ENCODE assay signal across 9 mouse cellular contexts in genomic region chr12:113163561-113164006, GRCm38 (mm10). TPM values are rescaled to one million over a fixed set of nuclear protein-coding genes. Genes with fewer than 3 reads are reported as not detected.
DNase-seq lines count a peak whose midpoint lies in the region; ATAC-seq lines count a peak whose summit lies in the region.
"Had no signal": no experiment of that assay in that cellular context is flagged by ENCODE, and none has a peak within 500 bp of the region (broad histone marks: within the 10 kb centered on the region; RNA-seq: fewer than 3 reads in every experiment).

No protein-coding gene starts in this region.

- no peak overlapping the region for H3K4me3 ChIP-seq in midbrain, embryonic 11.5 days (ENCODE audit: low read depth, low read length)
- no peak overlapping the region for H3K4me3 ChIP-seq in midbrain, embryonic 10.5 days
- H3K4me3 ChIP-seq in hindbrain, embryonic 13.5 days, result no peak overlapping the region
- H3K4me3 ChIP-seq in neural tube, embryonic 13.5 days, result no peak overlapping the region
- H3K4me3 ChIP-seq in liver, embryonic 12.5 days, result no peak overlapping the region

- H3K27ac ChIP-seq in midbrain, embryonic 11.5 days (ENCODE audit: low read depth, low read length), result 0 out of 2 replicates have a peak overlapping the region, but pooled peaks have one; percentile 25
- no peak overlapping the region for H3K27ac ChIP-seq in midbrain, embryonic 10.5 days (replicated peaks)
- peak overlapping the region; percentile 85 for H3K27ac ChIP-seq in hindbrain, embryonic 13.5 days
- H3K27ac ChIP-seq in neural tube, embryonic 13.5 days (replicated peaks), result peak overlapping the region; percentile 77
- H3K27ac ChIP-seq in liver, embryonic 12.5 days, result no peak overlapping the region

- H3K4me1 ChIP-seq in midbrain, embryonic 11.5 days (ENCODE audit: control insufficient read depth, insufficient read depth, low read length), result no peaks in the 10 kb centered on the region
- H3K4me1 ChIP-seq in midbrain, embryonic 10.5 days, result no peaks in the 10 kb centered on the region
- peaks cover 12% of the 10 kb centered on the region for H3K4me1 ChIP-seq in hindbrain, embryonic 13.5 days (replicated peaks)
- H3K4me1 ChIP-seq in neural tube, embryonic 13.5 days (replicated peaks), result peaks cover 8% of the 10 kb centered on the region; the same call in 1 of the 2 replicates
- H3K4me1 ChIP-seq in liver, embryonic 12.5 days, result peaks cover 10% of the 10 kb centered on the region

- H3K27me3 ChIP-seq in midbrain, embryonic 11.5 days (ENCODE audit: control insufficient read depth, insufficient read depth, low read length), result no peaks in the 10 kb centered on the region
- no peaks in the 10 kb centered on the region for H3K27me3 ChIP-seq in midbrain, embryonic 10.5 days (ENCODE audit: low read depth, poor library complexity, severe bottlenecking)
- H3K27me3 ChIP-seq in hindbrain, embryonic 13.5 days, result no peaks in the 10 kb centered on the region
- no peaks in the 10 kb centered on the region for H3K27me3 ChIP-seq in neural tube, embryonic 13.5 days
- no peaks in the 10 kb centered on the region for H3K27me3 ChIP-seq in liver, embryonic 12.5 days (replicated peaks)

- peak; percentile 62 for DNase-seq in cerebellum, adult 11-12 months
- DNase-seq in cerebellum, adult 11 months, result no peak
- no peak for DNase-seq in midbrain, embryonic 11.5 days (ENCODE audit: low spot score, missing footprints)
- DNase-seq in midbrain, embryonic 10.5 days (ENCODE audit: low spot score), result no peak
- DNase-seq in ovary, postnatal 14 days (ENCODE audit: low spot score), result no peak
- DNase-seq: kidney, adult 8-10 months had no signal

- peaks cover 7% of the 10 kb centered on the region for H3K36me3 ChIP-seq in midbrain, embryonic 11.5 days (ENCODE audit: control insufficient read depth, insufficient read depth, low read length)
- peaks cover 55% of the 10 kb centered on the region for H3K36me3 ChIP-seq in midbrain, embryonic 10.5 days
- H3K36me3 ChIP-seq in hindbrain, embryonic 13.5 days, result peaks cover 17% of the 10 kb centered on the region; the same call in 1 of the 2 replicates
- peaks cover 4% of the 10 kb centered on the region; the same call in 1 of the 2 replicates for H3K36me3 ChIP-seq in neural tube, embryonic 13.5 days
- peaks cover 59% of the 10 kb centered on the region for H3K36me3 ChIP-seq in liver, embryonic 12.5 days

- no peak overlapping the region for H3K9ac ChIP-seq in midbrain, embryonic 11.5 days (ENCODE audit: low read length)
- H3K9ac ChIP-seq in hindbrain, embryonic 13.5 days, result peak overlapping the region; percentile 21; the same call in 1 of the 2 replicates
- no peak overlapping the region for H3K9ac ChIP-seq in neural tube, embryonic 13.5 days
- no peak overlapping the region for H3K9ac ChIP-seq in liver, embryonic 12.5 days

- ATAC-seq in midbrain, embryonic 11.5 days (ENCODE audit: low FRiP score), result peak; percentile 31; the same call in 1 of the 2 replicates
- ATAC-seq in hindbrain, embryonic 13.5 days (ENCODE audit: low FRiP score), result peak; percentile 75
- peak; percentile 86 for ATAC-seq in neural tube, embryonic 13.5 days (ENCODE audit: low read depth)
- ATAC-seq in liver, embryonic 12.5 days, result no peak

- 87% methylated on average over 11 of the region's 11 CpGs for WGBS in midbrain, embryonic 11.5 days
- WGBS in midbrain, embryonic 10.5 days, result 90% methylated on average over 11 of the region's 11 CpGs
- 66% methylated on average over 11 of the region's 11 CpGs for WGBS in hindbrain, embryonic 13.5 days
- WGBS in neural tube, embryonic 13.5 days, result 61% methylated on average over 11 of the region's 11 CpGs
- WGBS in liver, embryonic 12.5 days (ENCODE audit: insufficient replicate concordance), result 87% methylated on average over 11 of the region's 11 CpGs

- no peaks in the 10 kb centered on the region for H3K9me3 ChIP-seq in midbrain, embryonic 11.5 days (ENCODE audit: control insufficient read depth, low read length)
- H3K9me3 ChIP-seq in midbrain, embryonic 10.5 days (replicated peaks), result no peaks in the 10 kb centered on the region
- no peaks in the 10 kb centered on the region for H3K9me3 ChIP-seq in hindbrain, embryonic 13.5 days
- H3K9me3 ChIP-seq in neural tube, embryonic 13.5 days, result no peaks in the 10 kb centered on the region
- no peaks in the 10 kb centered on the region for H3K9me3 ChIP-seq in liver, embryonic 12.5 days (replicated peaks)

- no peak overlapping the region for H3K4me2 ChIP-seq in midbrain, embryonic 11.5 days
- H3K4me2 ChIP-seq in hindbrain, embryonic 13.5 days, result no peak overlapping the region
- no peak overlapping the region for H3K4me2 ChIP-seq in neural tube, embryonic 13.5 days
- no peak overlapping the region for H3K4me2 ChIP-seq in liver, embryonic 12.5 days

RNA-seq across cellular contexts. Expression of gene Tedc1, which starts 7.4 kb away (rescaled TPM):
- 25.6 and 31.5 TPM in 2 replicates for polyA plus RNA-seq in midbrain, embryonic 11.5 days (2014; fragmentation: Nextera tagmentation; extraction: Ambion mirVana)
- polyA plus RNA-seq in midbrain, embryonic 10.5 days (2016; fragmentation: Nextera tagmentation; extraction: Ambion mirVana), result 58.0 and 61.3 TPM in 2 replicates
- polyA plus RNA-seq in hindbrain, embryonic 13.5 days (2015; fragmentation: Nextera tagmentation; extraction: Ambion mirVana), result 19.9 and 20.7 TPM in 2 replicates
- polyA plus RNA-seq in neural tube, embryonic 13.5 days (2015; fragmentation: Nextera tagmentation; extraction: Ambion mirVana), result 17.1 and 18.7 TPM in 2 replicates
- polyA plus RNA-seq in liver, embryonic 12.5 days (2016; fragmentation: Nextera tagmentation; extraction: Ambion mirVana), result 18.3 and 18.5 TPM in 2 replicates

RNA-seq across cellular contexts. Expression of gene Crip1, which starts 17.5 kb away (rescaled TPM):
- 87.1 and 95.7 TPM in 2 replicates for polyA plus RNA-seq in midbrain, embryonic 11.5 days (2014; fragmentation: Nextera tagmentation; extraction: Ambion mirVana)
- 80.0 and 96.6 TPM in 2 replicates for polyA plus RNA-seq in midbrain, embryonic 10.5 days (2016; fragmentation: Nextera tagmentation; extraction: Ambion mirVana)
- polyA plus RNA-seq in hindbrain, embryonic 13.5 days (2015; fragmentation: Nextera tagmentation; extraction: Ambion mirVana), result 47.1 and 48.0 TPM in 2 replicates
- 66.3 and 74.9 TPM in 2 replicates for polyA plus RNA-seq in neural tube, embryonic 13.5 days (2015; fragmentation: Nextera tagmentation; extraction: Ambion mirVana)
- 96.9 and 99.8 TPM in 2 replicates for polyA plus RNA-seq in liver, embryonic 12.5 days (2016; fragmentation: Nextera tagmentation; extraction: Ambion mirVana)

RNA-seq across cellular contexts. Expression of gene Tmem121, which starts 22.1 kb away (rescaled TPM):
- 11.5 and 13.1 TPM in 2 replicates for polyA plus RNA-seq in midbrain, embryonic 11.5 days (2014; fragmentation: Nextera tagmentation; extraction: Ambion mirVana)
- polyA plus RNA-seq in midbrain, embryonic 10.5 days (2016; fragmentation: Nextera tagmentation; extraction: Ambion mirVana), result 19.0 and 22.0 TPM in 2 replicates
- polyA plus RNA-seq in hindbrain, embryonic 13.5 days (2015; fragmentation: Nextera tagmentation; extraction: Ambion mirVana), result 32.4 and 34.9 TPM in 2 replicates
- polyA plus RNA-seq in neural tube, embryonic 13.5 days (2015; fragmentation: Nextera tagmentation; extraction: Ambion mirVana), result 33.5 and 33.9 TPM in 2 replicates
- 1.0 and 1.2 TPM in 2 replicates for polyA plus RNA-seq in liver, embryonic 12.5 days (2016; fragmentation: Nextera tagmentation; extraction: Ambion mirVana)

RNA-seq across cellular contexts. Expression of gene Crip2, which starts 23.5 kb away (rescaled TPM):
- 226 and 247 TPM in 2 replicates for polyA plus RNA-seq in midbrain, embryonic 11.5 days (2014; fragmentation: Nextera tagmentation; extraction: Ambion mirVana)
- 278 and 293 TPM in 2 replicates for polyA plus RNA-seq in midbrain, embryonic 10.5 days (2016; fragmentation: Nextera tagmentation; extraction: Ambion mirVana)
- polyA plus RNA-seq in hindbrain, embryonic 13.5 days (2015; fragmentation: Nextera tagmentation; extraction: Ambion mirVana), result 324 and 347 TPM in 2 replicates
- polyA plus RNA-seq in neural tube, embryonic 13.5 days (2015; fragmentation: Nextera tagmentation; extraction: Ambion mirVana), result 301 and 350 TPM in 2 replicates
- 52.1 and 53.5 TPM in 2 replicates for polyA plus RNA-seq in liver, embryonic 12.5 days (2016; fragmentation: Nextera tagmentation; extraction: Ambion mirVana)

Comparison
In these comparisons a context has a peak if more than half of its experiments do, and no peak if none do; other contexts are left out.
1. H3K27ac ChIP-seq: peak in midbrain, embryonic 11.5 days (single experiment), hindbrain, embryonic 13.5 days (single experiment) and neural tube, embryonic 13.5 days (single experiment); none in midbrain, embryonic 10.5 days (single experiment) and liver, embryonic 12.5 days (single experiment).